Mouse (Mus musculus) heart, postnatal 0 days (tissue): ENCODE data around the gene Cdk14. TPM values are rescaled to one million over a fixed set of nuclear protein-coding genes. Genes with fewer than 3 reads are reported as not detected.

Experiments used
- ATAC-seq: fragments of 200-750 bp; cut with Nextera tagmentation; 2 replicates; pipeline ENCODE4 v1.8.0; 2017; ENCODE audit warnings: low read depth, moderate number of reproducible peaks, moderate library complexity; ENCODE audit not compliant: insufficient read depth
- DNase-seq: peaks from one replicate; pipeline ENCODE4 v3.0.0-alpha.2; 2016; ENCODE audit warnings: low spot score
- H3K27ac ChIP-seq: fragments of 300-500 bp; sonication (generic); 2 replicates; pipeline ENCODE4 v1.5.1; 2014; ENCODE audit warnings: low read depth, mild to moderate bottlenecking
- H3K27me3 ChIP-seq: fragments of 300-500 bp; sonication (generic); 2 replicates; pipeline ENCODE4 v1.6.1; 2014; ENCODE audit warnings: low read length, mixed read lengths; ENCODE audit not compliant: control insufficient read depth, insufficient read depth
- H3K36me3 ChIP-seq: fragments of 300-500 bp; sonication (generic); replicated peaks from 2 replicates; pipeline ENCODE4 v1.6.1; 2014; ENCODE audit warnings: low read length, mixed read lengths; ENCODE audit not compliant: control insufficient read depth, insufficient read depth
- H3K4me1 ChIP-seq: fragments of 300-500 bp; sonication (generic); 2 replicates; pipeline ENCODE4 v1.6.1; 2014; ENCODE audit warnings: antibody characterized with exemption; ENCODE audit not compliant: control insufficient read depth, insufficient read depth
- H3K4me2 ChIP-seq: fragments of 300-500 bp; sonication (generic); 2 replicates; pipeline ENCODE4 v1.6.1; 2014; ENCODE audit warnings: low read depth, mild to moderate bottlenecking, low read length, moderate library complexity
- H3K4me3 ChIP-seq: fragments of 300-500 bp; sonication (generic); 2 replicates; pipeline ENCODE4 v1.5.1; 2014; ENCODE audit warnings: low read depth, low read length
- H3K9ac ChIP-seq: fragments of 300-500 bp; sonication (generic); replicated peaks from 2 replicates; pipeline ENCODE4 v1.6.1; 2014; ENCODE audit warnings: low read depth, low read length, mixed read lengths
- H3K9me3 ChIP-seq: fragments of 300-500 bp; sonication (generic); replicated peaks from 2 replicates; pipeline ENCODE4 v1.6.1; 2016; ENCODE audit warnings: low read length; ENCODE audit not compliant: control insufficient read depth
- CTCF ChIP-seq: IDR thresholded peaks from 2 replicates; pipeline ENCODE4 v1.5.1; 2016; ENCODE audit warnings: antibody characterized with exemption, control low read depth, low read depth
- EP300 ChIP-seq: IDR thresholded peaks from 2 replicates; pipeline ENCODE4 v1.6.1; 2016; ENCODE audit warnings: antibody characterized with exemption, low read depth
- WGBS: fragments of 180-500 bp; shearing (Covaris S2); extraction: QIAGEN DNeasy Blood & Tissue Kit; methylation state at CpG from one replicate; pipeline ENCODE4 v1.1.7; 2014; 5-methylcytosine and 5-hydroxymethylcytosine counted together
- polyA plus RNA-seq: library from polyadenylated mRNA; unstranded; fragments of >200 nt; fragmentation: Nextera tagmentation; extraction: Ambion mirVana; gene quantifications from 2 replicates; pipeline ENCODE4 v1.2.1, GENCODE M21; 2015
- total RNA-seq: library from RNA; depleted of rRNA; stranded (reverse); fragments of >200 nt; gene quantifications from 2 replicates; pipeline ENCODE4 v1.2.3, GENCODE M21; 2014; ENCODE audit warnings: low replicate concordance

Cdk14 gene
- total and polyA plus RNA-seq, 2 experiments from 2014 or later: 5.8 to 17.5 TPM

GRCm38 (mm10) chr5:5421439-5421838, 1.3 kb upstream of the Cdk14 start:
- WGBS: 94% methylated on average over 2 of the region's 2 CpGs
- TF ChIP-seq EP300 (no peak), CTCF (no peak)
- no peak overlapping the region for H3K27ac ChIP-seq
- DNase-seq: no peak
- no peaks in the 10 kb centered on the region for H3K27me3 ChIP-seq
- no peak overlapping the region for H3K4me3 ChIP-seq
- ATAC-seq: no peak
- H3K36me3 ChIP-seq: no peaks in the 10 kb centered on the region
- 0 out of 2 replicates have a peak, but pooled peaks cover 3% of the 10 kb centered on the region for H3K4me1 ChIP-seq
- H3K9me3 ChIP-seq: no peaks in the 10 kb centered on the region
- H3K4me2 ChIP-seq: no peak overlapping the region
- H3K9ac ChIP-seq: no peak overlapping the region

DNA sequence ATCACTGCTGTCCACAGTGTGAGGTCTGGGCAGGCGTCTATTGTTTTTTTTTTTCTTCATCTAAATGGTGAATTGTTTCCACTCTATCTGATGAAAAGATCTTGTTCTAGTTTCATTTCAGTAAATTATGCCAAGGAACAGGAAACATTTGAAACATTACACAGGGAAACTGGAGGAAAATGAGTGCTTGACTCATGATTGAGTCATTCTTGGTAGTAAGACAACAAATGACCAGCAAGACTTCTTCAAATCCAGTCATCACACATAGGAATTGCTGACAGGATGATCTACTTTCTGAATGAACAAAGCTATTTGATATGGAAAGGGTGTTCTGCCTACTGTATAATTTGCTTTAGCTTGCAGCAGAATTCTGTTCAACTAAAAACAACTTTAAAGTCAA, 859 bp downstream of the Cdk14 start:
- WGBS: 71% methylated on average over 1 of the region's 1 CpGs
- ATAC-seq: no peak
- no peak for DNase-seq

GRCm38 (mm10) chr5:5414835-5415234, 5.3 kb downstream of the Cdk14 start:
- ATAC-seq: peak; percentile 53; the same call in 1 of the 2 replicates
- H3K27ac ChIP-seq: no peak overlapping the region

More for the DNA sequence above, 859 bp downstream of the Cdk14 start:
- 0 out of 2 replicates have a peak, but pooled peaks cover 3% of the 10 kb centered on the region for H3K4me1 ChIP-seq
- H3K9me3 ChIP-seq: no peaks in the 10 kb centered on the region
- no peak overlapping the region for H3K27ac ChIP-seq
- TF ChIP-seq CTCF (no peak), EP300 (no peak)
- no peaks in the 10 kb centered on the region for H3K36me3 ChIP-seq
- no peaks in the 10 kb centered on the region for H3K27me3 ChIP-seq
- no peak overlapping the region for H3K4me2 ChIP-seq
- no peak overlapping the region for H3K4me3 ChIP-seq
- no peak overlapping the region for H3K9ac ChIP-seq

GRCm38 (mm10) chr5:5411886-5412285, 8.2 kb downstream of the Cdk14 start:
- Histone ChIP-seq H3K4me2 (no peak overlapping the region), H3K9ac (no peak overlapping the region), H3K4me1 (no peaks in the 10 kb centered on the region), H3K4me3 (no peak overlapping the region), H3K36me3 (no peaks in the 10 kb centered on the region), H3K9me3 (no peaks in the 10 kb centered on the region), H3K27ac (no peak overlapping the region), H3K27me3 (no peaks in the 10 kb centered on the region)
- ATAC-seq (no peak), DNase-seq (no peak)
- 96% methylated on average over 2 of the region's 2 CpGs for WGBS
- TF ChIP-seq EP300 (no peak), CTCF (no peak)

More at GRCm38 (mm10) chr5:5414835-5415234, 5.3 kb downstream of the Cdk14 start:
- WGBS: 56% methylated on average over 3 of the region's 3 CpGs
- DNase-seq: peak; percentile 46
- Histone ChIP-seq H3K9me3 (no peaks in the 10 kb centered on the region), H3K36me3 (no peaks in the 10 kb centered on the region), H3K4me2 (no peak overlapping the region), H3K9ac (no peak overlapping the region), H3K27me3 (no peaks in the 10 kb centered on the region), H3K4me3 (no peak overlapping the region), H3K4me1 (no peaks in the 10 kb centered on the region)
- TF ChIP-seq EP300 (no peak), CTCF (no peak)

DNA sequence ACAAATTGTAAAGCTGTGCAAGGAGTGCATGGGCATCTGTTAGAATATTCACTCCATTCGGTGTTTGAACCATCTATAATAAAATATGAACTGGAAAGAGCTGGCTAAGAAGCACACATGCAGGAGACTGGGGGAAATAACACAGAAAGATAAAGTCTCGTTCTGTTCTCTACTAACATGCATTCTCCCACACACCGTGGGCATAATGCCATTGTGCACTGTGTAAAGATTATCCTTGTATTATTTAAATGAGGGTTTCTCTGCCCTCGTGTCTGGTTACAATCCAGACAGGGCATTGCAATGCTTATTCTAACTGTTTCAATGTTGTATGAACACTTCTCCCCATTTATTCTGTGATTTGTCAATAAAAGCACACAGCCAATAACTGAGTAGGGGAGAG, 18.1 kb downstream of the Cdk14 start:
- 46% methylated on average over 4 of the region's 4 CpGs for WGBS
- H3K4me1 ChIP-seq: no peaks in the 10 kb centered on the region
- no peak overlapping the region for H3K4me3 ChIP-seq

GRCm38 (mm10) chr5:5392786-5393185, 27.3 kb downstream of the Cdk14 start:
- Histone ChIP-seq H3K9me3 (no peaks in the 10 kb centered on the region), H3K9ac (no peak overlapping the region), H3K4me2 (no peak overlapping the region), H3K27me3 (no peaks in the 10 kb centered on the region), H3K36me3 (no peaks in the 10 kb centered on the region), H3K27ac (no peak overlapping the region), H3K4me1 (no peaks in the 10 kb centered on the region), H3K4me3 (no peak overlapping the region)
- WGBS: 34% methylated on average over 3 of the region's 3 CpGs
- TF ChIP-seq CTCF: no peak
- TF ChIP-seq EP300: no peak
- ATAC-seq (no peak), DNase-seq (peak; percentile 45)

More for the DNA sequence above, 18.1 kb downstream of the Cdk14 start:
- H3K27me3 ChIP-seq: no peaks in the 10 kb centered on the region
- TF ChIP-seq EP300 (no peak), CTCF (no peak)
- ATAC-seq (no peak), DNase-seq (no peak)
- H3K9ac ChIP-seq: no peak overlapping the region
- no peak overlapping the region for H3K27ac ChIP-seq
- H3K36me3 ChIP-seq: no peaks in the 10 kb centered on the region
- no peak overlapping the region for H3K4me2 ChIP-seq
- no peaks in the 10 kb centered on the region for H3K9me3 ChIP-seq
